Mouse (Mus musculus) embryonic fibroblast, embryonic 13.5 days (primary cell): ENCODE measurements at regions not wholly inside any gene's neighbourhood (a gene's known extent, or its start where the extent isn't known, plus 50 kb on each side); places are given as distances from the start of the nearest gene placed in this dataset.

Source experiments
- H3K27ac ChIP-seq: 2 replicates; pipeline ENCODE4 v1.5.1; 2012; ENCODE audit warnings: low read length, control low read depth, inconsistent platforms; ENCODE audit not compliant: insufficient read depth
- H3K4me1 ChIP-seq: 2 replicates; pipeline ENCODE4 v1.6.1; 2011; ENCODE audit warnings: low read length; ENCODE audit not compliant: control insufficient read depth, insufficient read depth
- H3K4me3 ChIP-seq: 2 replicates; pipeline ENCODE4 v1.5.1; 2011; ENCODE audit warnings: mild to moderate bottlenecking, control low read depth, low read length; ENCODE audit not compliant: insufficient read depth
- CTCF ChIP-seq: IDR thresholded peaks from 2 replicates; pipeline ENCODE4 v1.5.1; 2011; ENCODE audit warnings: mild to moderate bottlenecking, control low read depth, low read length, moderate library complexity, borderline replicate concordance; ENCODE audit not compliant: insufficient read depth
- POLR2A ChIP-seq: IDR thresholded peaks from 2 replicates; pipeline ENCODE4 v1.6.1; 2011; ENCODE audit warnings: low read depth, mild to moderate bottlenecking, control low read depth, low read length, moderate library complexity

DNA sequence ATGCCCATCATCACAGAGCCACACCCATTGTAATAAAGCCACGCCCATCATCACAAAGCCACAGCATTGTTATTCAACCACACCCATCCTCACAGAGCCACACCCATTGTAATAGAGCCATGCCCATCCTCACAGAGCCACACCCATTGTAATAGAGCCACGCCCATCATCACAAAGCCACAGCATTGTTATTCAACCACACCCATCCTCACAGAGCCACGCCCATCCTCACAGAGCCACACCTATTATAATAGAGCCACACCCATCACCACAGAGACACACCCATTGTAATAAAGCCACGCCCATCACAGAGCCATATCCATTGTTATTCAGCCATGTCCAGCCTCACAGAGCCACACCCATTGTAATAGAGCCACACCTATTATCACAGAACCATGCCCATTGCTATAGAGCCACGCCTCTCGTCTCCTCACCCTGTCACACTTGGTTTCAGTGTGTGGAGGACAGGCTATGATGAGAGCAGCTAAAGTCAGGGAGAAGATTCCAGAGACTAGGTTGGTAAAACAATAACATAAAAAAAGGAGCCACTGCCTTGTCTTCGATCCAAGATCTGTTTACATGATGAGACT, 85.6 kb downstream of the Gxylt1 start:
- no peaks in the 10 kb centered on the region for H3K4me1 ChIP-seq
- TF ChIP-seq POLR2A: no peak
- TF ChIP-seq CTCF: no peak
- H3K4me3 ChIP-seq: no peak overlapping the region
- no peak overlapping the region for H3K27ac ChIP-seq

- no peak overlapping the region for H3K4me3 ChIP-seq
- no peaks in the 10 kb centered on the region for H3K4me1 ChIP-seq
- TF ChIP-seq CTCF (no peak), POLR2A (no peak)
- no peak overlapping the region for H3K27ac ChIP-seq
Observed at GRCm38 (mm10) chr15:93176221-93176620, 98.8 kb downstream of the Gxylt1 start.

DNA sequence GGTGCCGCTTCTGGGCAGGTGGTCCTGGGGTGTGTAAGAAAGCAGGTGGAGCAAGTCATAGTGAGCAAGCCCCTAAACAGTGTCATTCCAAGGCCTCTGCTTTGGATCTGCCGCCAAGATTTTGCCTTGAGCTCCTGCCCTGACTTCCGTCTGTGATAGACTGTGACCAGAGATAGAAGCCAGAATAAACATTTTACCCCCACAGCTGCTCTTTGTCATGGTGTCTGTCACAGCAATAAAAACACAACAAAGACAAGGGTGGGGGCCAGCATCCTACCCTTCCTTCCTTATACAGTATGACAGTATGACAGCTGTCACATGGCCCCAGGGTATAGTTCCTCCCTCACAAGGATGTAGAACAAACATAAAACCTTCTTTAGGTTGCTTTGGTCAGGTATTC, 106.2 kb downstream of the Gxylt1 start:
- H3K27ac ChIP-seq: no peak overlapping the region
- no peak overlapping the region for H3K4me3 ChIP-seq
- no peaks in the 10 kb centered on the region for H3K4me1 ChIP-seq
- TF ChIP-seq CTCF: no peak
- TF ChIP-seq POLR2A: no peak

GRCm38 (mm10) chr15:93167451-93167850, 107.5 kb downstream of the Gxylt1 start:
- TF ChIP-seq CTCF: no peak
- TF ChIP-seq POLR2A: no peak
- Histone ChIP-seq H3K4me1 (no peaks in the 10 kb centered on the region), H3K4me3 (no peak overlapping the region), H3K27ac (no peak overlapping the region)

- H3K27ac ChIP-seq: no peak overlapping the region
- no peak overlapping the region for H3K4me3 ChIP-seq
- H3K4me1 ChIP-seq: no peaks in the 10 kb centered on the region
- TF ChIP-seq POLR2A (no peak), CTCF (no peak)
Observed at GRCm38 (mm10) chr15:93161924-93162910, 112.8 kb downstream of the Gxylt1 start.

DNA sequence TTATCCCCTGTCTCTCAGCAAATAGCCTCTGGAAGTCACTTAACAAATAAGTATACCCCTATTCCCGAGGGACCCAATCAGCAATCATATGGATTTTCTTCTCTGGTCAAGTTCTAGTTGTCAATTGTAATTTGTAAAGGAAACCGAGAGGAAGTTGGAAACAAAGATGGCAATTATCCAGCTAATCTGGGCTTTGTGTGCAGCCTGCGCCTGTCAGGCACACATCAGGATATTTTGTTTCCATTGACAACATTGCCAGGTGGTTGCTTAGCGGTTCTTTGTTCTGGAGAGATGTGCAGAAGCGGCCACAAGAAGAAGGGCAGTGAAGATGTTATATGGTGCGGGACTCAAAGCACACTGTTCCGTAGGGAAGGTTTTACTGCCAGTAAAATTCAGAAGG, 113.7 kb downstream of the Gxylt1 start:
- Histone ChIP-seq H3K4me1 (no peaks in the 10 kb centered on the region), H3K27ac (no peak overlapping the region), H3K4me3 (no peak overlapping the region)
- no peak for TF ChIP-seq POLR2A
- no peak for TF ChIP-seq CTCF

- H3K4me1 ChIP-seq: no peaks in the 10 kb centered on the region
- no peak overlapping the region for H3K27ac ChIP-seq
- TF ChIP-seq POLR2A (no peak), CTCF (no peak)
- H3K4me3 ChIP-seq: no peak overlapping the region
Observed at GRCm38 (mm10) chr15:93155756-93156155, 119.2 kb downstream of the Gxylt1 start.

- TF ChIP-seq CTCF: no peak
- no peak for TF ChIP-seq POLR2A
- H3K4me3 ChIP-seq: no peak overlapping the region
- H3K4me1 ChIP-seq: no peaks in the 10 kb centered on the region
- H3K27ac ChIP-seq: no peak overlapping the region
Observed at GRCm38 (mm10) chr15:93154022-93154421, 121.0 kb downstream of the Gxylt1 start.

- Histone ChIP-seq H3K27ac (no peak overlapping the region), H3K4me3 (no peak overlapping the region), H3K4me1 (no peaks in the 10 kb centered on the region)
- TF ChIP-seq POLR2A (no peak), CTCF (no peak)
Observed at GRCm38 (mm10) chr15:93144899-93145298, 130.1 kb downstream of the Gxylt1 start.

DNA sequence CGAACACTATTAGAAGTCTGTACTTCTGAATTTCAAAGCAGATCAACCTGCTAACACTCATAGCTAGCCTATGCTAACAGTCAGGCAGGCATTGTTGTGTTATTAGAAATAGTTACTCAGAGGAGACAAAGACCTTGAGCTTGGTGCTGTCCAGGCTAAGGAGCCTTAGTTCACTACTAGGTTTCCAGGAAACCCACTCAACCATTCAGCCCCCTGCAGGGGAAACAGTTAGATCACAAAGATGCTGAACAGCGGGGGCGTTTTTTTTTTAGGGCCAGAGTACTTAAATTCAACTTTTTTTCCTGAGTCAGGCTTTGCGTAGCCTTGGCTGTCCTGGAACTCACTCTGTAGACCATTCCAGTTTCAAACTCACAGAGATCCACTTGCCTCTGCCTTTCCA, 130.7 kb downstream of the Gxylt1 start:
- Histone ChIP-seq H3K4me1 (no peaks in the 10 kb centered on the region), H3K4me3 (no peak overlapping the region), H3K27ac (no peak overlapping the region)
- TF ChIP-seq POLR2A: no peak
- no peak for TF ChIP-seq CTCF

DNA sequence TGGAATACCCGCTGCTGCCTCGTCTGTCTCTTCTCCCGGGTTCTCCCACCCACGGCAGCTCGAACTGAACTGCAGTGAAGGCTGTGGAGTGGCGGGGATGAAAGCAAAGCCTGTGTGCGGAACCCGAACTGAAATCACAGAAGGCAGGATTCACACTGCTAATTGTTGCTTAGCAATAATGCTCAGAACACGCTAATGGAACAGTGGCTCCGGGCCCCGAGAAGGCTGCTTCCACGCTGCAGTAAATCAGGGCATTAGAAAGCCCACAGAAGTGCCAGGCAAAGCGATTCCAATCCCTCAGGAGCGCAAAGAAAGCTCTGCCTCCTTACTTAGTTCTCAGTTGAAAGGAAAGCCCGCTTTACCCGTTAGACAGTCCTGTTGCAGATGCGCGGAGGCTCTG, 141.6 kb downstream of the Gxylt1 start:
- no peak overlapping the region for H3K27ac ChIP-seq
- no peaks in the 10 kb centered on the region for H3K4me1 ChIP-seq
- TF ChIP-seq POLR2A: no peak
- TF ChIP-seq CTCF: no peak
- no peak overlapping the region for H3K4me3 ChIP-seq
